Mouse (Mus musculus): ENCODE results near the gene Strip1. TPM values are rescaled to one million over a fixed set of nuclear protein-coding genes. Genes with fewer than 3 reads are reported as not detected.

Strip1 gene
- polyA plus RNA-seq, 2 experiments, result 9.0 to 9.9 TPM

DNA sequence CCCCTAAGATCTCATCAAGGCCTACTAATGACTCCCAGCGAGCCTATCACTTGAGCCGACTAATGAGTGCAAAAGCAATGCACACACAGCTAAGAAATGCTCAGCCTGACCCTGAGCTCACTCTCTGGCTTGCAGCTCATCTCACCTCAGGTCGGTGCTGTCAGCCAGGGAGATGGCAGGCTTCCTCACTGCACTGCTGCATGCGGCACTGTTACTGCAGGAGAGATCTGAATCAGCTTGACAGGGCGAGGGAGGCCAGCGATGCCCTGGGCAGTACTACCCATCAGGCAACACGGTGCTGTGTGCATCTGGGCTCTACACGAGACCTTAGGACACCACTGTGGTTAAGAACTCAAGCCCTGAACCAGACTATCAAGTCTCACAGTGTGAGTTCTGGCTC lies 6.0 kb downstream of the Strip1 start:
- peaks cover 0 to 2% of the 10 kb centered on the region in 2 experiments; a peak in 2 of 4 replicates for H3K4me1 ChIP-seq (replicated peaks; ENCODE audit: control insufficient read depth in 2 of 2, insufficient read depth in 2 of 2, low read length in 1 of 2)
- no peaks in the 10 kb centered on the region for H3K27me3 ChIP-seq (ENCODE audit: control insufficient read depth, insufficient read depth, low read length)
- H3K27ac ChIP-seq, result no peak overlapping the region
- DNase-seq (ENCODE audit: low read depth in 3 of 3, low spot score in 3 of 3), result no peak
- H3K4me3 ChIP-seq (ENCODE audit: insufficient read depth in 1 of 2, low read depth in 2 of 2, low read length in 2 of 2), result no peak overlapping the region
- 76% methylated on average over 8 of the region's 8 CpGs for WGBS (ENCODE audit: insufficient replicate concordance)
- H3K4me2 ChIP-seq (ENCODE audit: low read depth), result no peak overlapping the region
- no peak for TF ChIP-seq EP300 (IDR thresholded peaks at IDR 0.05; ENCODE audit: low read depth)
- TF ChIP-seq CTCF (IDR thresholded peaks at IDR 0.05; ENCODE audit: low read depth), result no peak
- H3K9ac ChIP-seq (replicated peaks), result no peak overlapping the region
- H3K9me3 ChIP-seq (ENCODE audit: control insufficient read depth, low read length), result no peaks in the 10 kb centered on the region
- no peak for ATAC-seq (ENCODE audit: insufficient read depth)
- no peaks in the 10 kb centered on the region; the same call in none of the 2 replicates for H3K36me3 ChIP-seq (replicated peaks; ENCODE audit: control insufficient read depth, insufficient read depth, low read depth)

DNA sequence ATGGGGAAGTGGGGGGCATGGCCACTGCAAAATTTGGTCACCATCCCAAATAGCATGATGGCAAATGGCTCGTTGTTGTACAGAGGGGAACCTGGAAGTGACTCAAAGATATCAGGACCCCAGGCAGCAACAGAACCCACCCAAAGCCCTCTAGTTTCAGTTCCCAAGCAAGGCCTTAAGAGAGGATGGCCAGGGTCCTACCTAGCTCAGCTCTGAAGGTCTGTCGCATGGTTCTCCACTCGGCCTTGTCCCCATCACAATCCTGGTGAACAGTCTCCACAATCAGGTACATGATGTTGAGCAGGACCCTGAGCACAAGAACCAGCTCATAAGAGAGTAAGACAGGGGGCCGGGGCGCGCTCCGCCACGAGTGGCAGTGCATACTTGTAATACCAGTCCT lies 7.1 kb downstream of the Strip1 start:
- no peak overlapping the region for H3K4me2 ChIP-seq (ENCODE audit: low read depth)
- H3K36me3 ChIP-seq (replicated peaks; ENCODE audit: control insufficient read depth, insufficient read depth, low read depth), result peaks cover 7% of the 10 kb centered on the region
- 85% methylated on average over 8 of the region's 8 CpGs for WGBS (ENCODE audit: insufficient replicate concordance)
- no peaks in the 10 kb centered on the region for H3K27me3 ChIP-seq (ENCODE audit: control insufficient read depth, insufficient read depth, low read length)
- no peak for ATAC-seq (ENCODE audit: insufficient read depth)
- no peaks in the 10 kb centered on the region for H3K9me3 ChIP-seq (ENCODE audit: control insufficient read depth, low read length)
- no peak overlapping the region for H3K4me3 ChIP-seq (ENCODE audit: insufficient read depth in 1 of 2, low read depth in 2 of 2, low read length in 2 of 2)
- no peaks in the 10 kb centered on the region for H3K4me1 ChIP-seq (replicated peaks; ENCODE audit: control insufficient read depth in 2 of 2, insufficient read depth in 2 of 2, low read length in 1 of 2)
- TF ChIP-seq CTCF (IDR thresholded peaks at IDR 0.05; ENCODE audit: low read depth) (no peak), EP300 (IDR thresholded peaks at IDR 0.05; ENCODE audit: low read depth) (no peak)
- H3K9ac ChIP-seq (replicated peaks), result no peak overlapping the region
- H3K27ac ChIP-seq, result no peak overlapping the region
- no peak for DNase-seq (ENCODE audit: low read depth in 3 of 3, low spot score in 3 of 3)

DNA sequence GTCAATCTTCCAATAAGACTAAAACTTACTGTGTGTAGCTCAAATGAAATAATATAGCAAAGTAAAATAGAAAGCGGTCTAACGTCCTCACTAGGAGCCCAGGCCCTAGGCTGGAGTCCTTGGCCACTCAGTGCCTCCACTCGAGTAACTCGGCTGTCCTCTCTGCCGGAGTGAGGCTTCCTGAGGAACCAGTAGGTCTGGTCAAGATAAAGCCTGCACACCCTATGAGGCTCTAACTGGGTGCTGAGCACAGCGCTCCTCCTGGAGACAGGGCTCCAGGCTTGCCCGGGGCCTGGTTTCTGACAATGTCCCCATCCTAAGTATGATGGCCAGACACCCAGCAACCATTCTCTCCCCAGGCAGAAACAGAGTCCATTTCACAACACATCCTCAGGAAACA lies 9.0 kb downstream of the Strip1 start:
- H3K4me1 ChIP-seq (replicated peaks; ENCODE audit: control insufficient read depth in 2 of 2, insufficient read depth in 2 of 2, low read length in 1 of 2), result no peaks in the 10 kb centered on the region

DNA sequence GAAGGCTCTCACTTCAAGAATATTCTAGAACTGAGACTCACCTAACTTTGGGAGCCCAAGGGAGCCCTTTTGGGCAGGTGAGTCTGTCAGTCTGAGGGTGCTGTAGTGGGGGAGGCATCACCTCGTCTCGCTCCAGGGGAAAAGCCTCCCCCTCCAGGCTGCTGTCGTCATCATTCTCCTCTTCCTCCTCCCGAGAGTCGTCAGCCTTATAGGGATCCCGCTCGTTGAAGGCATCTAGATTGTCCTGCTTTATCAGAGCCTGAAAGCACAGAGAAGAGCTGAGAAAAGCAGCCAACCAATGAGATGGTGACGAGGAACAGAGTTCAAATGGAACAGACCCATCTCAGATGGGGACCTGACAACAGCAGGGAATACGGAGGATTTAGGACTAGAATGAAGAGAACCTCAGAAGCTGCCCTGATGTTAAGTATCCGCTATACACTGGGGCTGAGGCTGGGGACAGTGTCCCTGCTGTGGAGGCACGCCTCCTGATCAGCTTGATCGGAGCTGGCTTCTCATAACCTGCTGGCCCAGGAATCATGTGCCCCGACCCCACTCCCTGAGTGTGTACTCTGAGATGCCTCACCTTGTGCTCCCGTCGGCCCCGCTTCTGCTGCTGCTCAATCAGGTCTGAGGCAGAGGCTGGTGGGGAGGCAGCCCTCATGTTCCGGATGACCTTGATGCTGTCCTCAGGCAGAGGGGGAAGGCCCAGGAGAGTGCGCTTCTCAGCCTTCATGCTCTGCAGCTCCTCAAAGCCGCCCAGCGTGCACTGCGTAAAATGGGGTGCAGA lies 10.0 kb downstream of the Strip1 start:
- Histone ChIP-seq H3K4me1 (replicated peaks; ENCODE audit: control insufficient read depth in 2 of 2, insufficient read depth in 2 of 2, low read length in 1 of 2) (no peaks in the 10 kb centered on the region), H3K4me2 (ENCODE audit: low read depth) (no peak overlapping the region), H3K9me3 (ENCODE audit: control insufficient read depth, low read length) (no peaks in the 10 kb centered on the region), H3K4me3 (ENCODE audit: insufficient read depth in 1 of 2, low read depth in 2 of 2, low read length in 2 of 2) (no peak overlapping the region), H3K27ac (no peak overlapping the region), H3K9ac (replicated peaks) (no peak overlapping the region), H3K36me3 (replicated peaks; ENCODE audit: control insufficient read depth, insufficient read depth, low read depth) (peaks cover 8% of the 10 kb centered on the region), H3K27me3 (ENCODE audit: control insufficient read depth, insufficient read depth, low read length) (no peaks in the 10 kb centered on the region)
- DNase-seq (ENCODE audit: low read depth in 3 of 3, low spot score in 3 of 3) (no peak), ATAC-seq (ENCODE audit: insufficient read depth) (no peak)
- TF ChIP-seq CTCF (IDR thresholded peaks at IDR 0.05; ENCODE audit: low read depth) (no peak), EP300 (IDR thresholded peaks at IDR 0.05; ENCODE audit: low read depth) (no peak)
- 80% methylated on average over 21 of the region's 21 CpGs for WGBS (ENCODE audit: insufficient replicate concordance)

More for the DNA sequence above, 9.0 kb downstream of the Strip1 start:
- Histone ChIP-seq H3K4me2 (ENCODE audit: low read depth) (no peak overlapping the region), H3K27me3 (ENCODE audit: control insufficient read depth, insufficient read depth, low read length) (no peaks in the 10 kb centered on the region), H3K27ac (no peak overlapping the region), H3K4me3 (ENCODE audit: insufficient read depth in 1 of 2, low read depth in 2 of 2, low read length in 2 of 2) (no peak overlapping the region), H3K9ac (replicated peaks) (no peak overlapping the region), H3K9me3 (ENCODE audit: control insufficient read depth, low read length) (no peaks in the 10 kb centered on the region), H3K36me3 (replicated peaks; ENCODE audit: control insufficient read depth, insufficient read depth, low read depth) (peaks cover 8% of the 10 kb centered on the region)
- TF ChIP-seq EP300 (IDR thresholded peaks at IDR 0.05; ENCODE audit: low read depth) (no peak), CTCF (IDR thresholded peaks at IDR 0.05; ENCODE audit: low read depth) (no peak)
- WGBS (ENCODE audit: insufficient replicate concordance), result 79% methylated on average over 7 of the region's 7 CpGs
- ATAC-seq (ENCODE audit: insufficient read depth), result no peak
- no peak for DNase-seq (ENCODE audit: low read depth in 3 of 3, low spot score in 3 of 3)

DNA sequence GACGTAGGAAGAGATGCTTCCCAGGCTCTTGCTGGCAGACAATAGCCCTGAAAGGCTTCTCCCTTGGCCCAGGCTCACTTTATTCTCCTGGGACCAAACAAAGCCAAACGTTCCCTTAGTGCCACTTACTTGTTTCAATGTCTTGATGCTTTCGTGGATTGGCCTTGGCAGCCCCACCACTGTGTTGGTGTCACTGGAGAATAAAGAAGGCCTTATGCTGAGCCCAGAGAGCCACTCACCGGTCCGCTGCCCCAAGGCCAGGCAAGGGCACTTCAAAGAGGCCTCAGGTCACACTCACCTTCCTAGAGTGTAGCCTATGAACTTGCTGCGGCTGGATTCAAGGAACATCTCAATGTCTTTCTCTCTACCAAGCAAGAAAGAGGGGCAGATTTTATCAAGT lies 11.6 kb downstream of the Strip1 start:
- H3K9me3 ChIP-seq (ENCODE audit: control insufficient read depth, low read length), result no peaks in the 10 kb centered on the region
- 77% methylated on average over 6 of the region's 6 CpGs for WGBS (ENCODE audit: insufficient replicate concordance)

More for the DNA sequence above, 11.6 kb downstream of the Strip1 start:
- DNase-seq (ENCODE audit: low read depth in 3 of 3, low spot score in 3 of 3) (no peak), ATAC-seq (ENCODE audit: insufficient read depth) (no peak)
- Histone ChIP-seq H3K4me2 (ENCODE audit: low read depth) (no peak overlapping the region), H3K27ac (no peak overlapping the region), H3K4me1 (replicated peaks; ENCODE audit: control insufficient read depth in 2 of 2, insufficient read depth in 2 of 2, low read length in 1 of 2) (no peaks in the 10 kb centered on the region), H3K36me3 (replicated peaks; ENCODE audit: control insufficient read depth, insufficient read depth, low read depth) (peaks cover 16% of the 10 kb centered on the region), H3K27me3 (ENCODE audit: control insufficient read depth, insufficient read depth, low read length) (no peaks in the 10 kb centered on the region), H3K4me3 (ENCODE audit: insufficient read depth in 1 of 2, low read depth in 2 of 2, low read length in 2 of 2) (no peak overlapping the region), H3K9ac (replicated peaks) (no peak overlapping the region)
- no peak for TF ChIP-seq CTCF (IDR thresholded peaks at IDR 0.05; ENCODE audit: low read depth)
- TF ChIP-seq EP300 (IDR thresholded peaks at IDR 0.05; ENCODE audit: low read depth), result no peak

Data from liver, embryonic 14.5 days (tissue).